Mouse (Mus musculus) heart, adult 2 months (tissue): ENCODE measurements around the gene Arhgap30. TPM values are rescaled to one million over a fixed set of nuclear protein-coding genes. Genes with fewer than 3 reads are reported as not detected.

Source experiments
- DNase-seq, 2 experiments: peaks; one replicate each; pipeline ENCODE4 v3.0.0; 2021
- H3K27ac ChIP-seq: fragments of 200-600 bp; 2 replicates; pipeline ENCODE4 v1.8.1; 2022
- H3K27me3 ChIP-seq: fragments of 200-500 bp; 2 replicates; pipeline ENCODE4 v1.6.1; 2012; ENCODE audit warnings: mild to moderate bottlenecking, low read length, inconsistent platforms, mixed read lengths; ENCODE audit not compliant: control insufficient read depth, insufficient read depth
- H3K36me3 ChIP-seq: fragments of 200-500 bp; 2 replicates; pipeline ENCODE4 v1.6.1; 2012; ENCODE audit warnings: low read length, inconsistent platforms; ENCODE audit not compliant: control insufficient read depth, insufficient read depth
- H3K4me1 ChIP-seq: fragments of 200-500 bp; 2 replicates; pipeline ENCODE4 v1.6.1; 2011; ENCODE audit warnings: low read length; ENCODE audit not compliant: control insufficient read depth, insufficient read depth
- H3K4me3 ChIP-seq: fragments of 200-600 bp; 2 replicates; pipeline ENCODE4 v1.8.1; 2022
- H3K79me2 ChIP-seq: fragments of 200-500 bp; replicated peaks from 2 replicates; pipeline ENCODE4 v1.6.1; 2012; ENCODE audit warnings: mild to moderate bottlenecking, inconsistent platforms, low read length, moderate library complexity, mixed read lengths; ENCODE audit not compliant: control insufficient read depth, insufficient read depth
- H3K9ac ChIP-seq: fragments of 200-500 bp; 2 replicates; pipeline ENCODE4 v1.6.1; 2012; ENCODE audit warnings: low read depth, mild to moderate bottlenecking, control low read depth, inconsistent platforms, low read length, mixed read lengths
- CTCF ChIP-seq: fragments of 200-600 bp; IDR thresholded peaks from 2 replicates; pipeline ENCODE4 v1.8.1; 2022; ENCODE audit warnings: antibody characterized with exemption, mild to moderate bottlenecking, moderate library complexity
- EP300 ChIP-seq: fragments of 200-500 bp; IDR thresholded peaks from 2 replicates; pipeline ENCODE4 v1.6.1; 2011; ENCODE audit warnings: low read depth, low read length, control low read depth; ENCODE audit not compliant: insufficient read depth
- POLR2A ChIP-seq: fragments of 200-500 bp; IDR thresholded peaks from 2 replicates; pipeline ENCODE4 v1.6.1; 2011; ENCODE audit warnings: mild to moderate bottlenecking, low read depth, low read length, control low read depth; ENCODE audit not compliant: insufficient read depth
- WGBS: fragments of 180-500 bp; shearing (Covaris S2); methylation state at CpG from one replicate; pipeline ENCODE4 v1.1.7; 2018; 5-methylcytosine and 5-hydroxymethylcytosine counted together
- intact Hi-C: fragments of 180-260 bp; cut with DNase I; formaldehyde crosslinking; loops from one replicate; pipeline ENCODE4 v1.15.1; 2025
- polyA plus RNA-seq: library from polyadenylated mRNA; depleted of rRNA; stranded (reverse); fragments of >200 nt; gene quantifications from 2 replicates; pipeline ENCODE4 v1.2.3, GENCODE M21; 2012
- total RNA-seq, 2 experiments: library from RNA; stranded (reverse); gene quantifications; 2 replicates each; pipeline ENCODE4 v1.2.3; 2021

Gene Arhgap30
- total and polyA plus RNA-seq, 3 experiments, result 2.3 to 3.2 (median 2.4) TPM

DNA sequence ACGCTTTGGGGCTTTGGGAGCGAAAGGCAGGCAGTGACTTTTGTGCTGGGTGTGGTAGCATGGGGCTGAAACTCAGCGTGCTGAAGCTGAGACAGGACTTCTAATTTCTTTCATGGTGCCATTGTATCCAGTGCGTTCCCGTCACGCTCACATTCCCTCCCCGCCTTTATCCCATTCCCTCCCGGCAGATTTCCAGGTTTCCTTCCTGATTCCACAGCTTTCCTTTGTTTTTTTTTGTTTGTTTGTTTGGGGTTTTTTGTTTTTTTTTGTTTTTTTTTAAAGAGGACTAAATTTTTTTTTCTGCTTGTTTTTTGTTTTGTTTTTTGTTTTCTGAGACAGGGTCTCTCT lies 53.6 kb downstream of the Arhgap30 start:
- Histone ChIP-seq H3K27ac (peak overlapping the region; percentile 69), H3K9ac (peak overlapping the region; percentile 17; the same call in 1 of the 2 replicates), H3K36me3 (peaks cover 3% of the 10 kb centered on the region), H3K4me3 (peak overlapping the region; percentile 17; the same call in 1 of the 2 replicates), H3K79me2 (peaks cover 5% of the 10 kb centered on the region), H3K4me1 (peaks cover 18% of the 10 kb centered on the region), H3K27me3 (no peaks in the 10 kb centered on the region)
- intact Hi-C loops, result loop anchor here (1.0 kb wide), 1 partner anchor 11 kb away; no protein-coding TSS in a partner anchor
- 44% methylated on average over 8 of the region's 8 CpGs for WGBS
- TF ChIP-seq POLR2A (no peak), CTCF (no peak), EP300 (0 out of 2 replicates have a peak, but pooled peaks have one; percentile 24)
- no peak for DNase-seq

DNA sequence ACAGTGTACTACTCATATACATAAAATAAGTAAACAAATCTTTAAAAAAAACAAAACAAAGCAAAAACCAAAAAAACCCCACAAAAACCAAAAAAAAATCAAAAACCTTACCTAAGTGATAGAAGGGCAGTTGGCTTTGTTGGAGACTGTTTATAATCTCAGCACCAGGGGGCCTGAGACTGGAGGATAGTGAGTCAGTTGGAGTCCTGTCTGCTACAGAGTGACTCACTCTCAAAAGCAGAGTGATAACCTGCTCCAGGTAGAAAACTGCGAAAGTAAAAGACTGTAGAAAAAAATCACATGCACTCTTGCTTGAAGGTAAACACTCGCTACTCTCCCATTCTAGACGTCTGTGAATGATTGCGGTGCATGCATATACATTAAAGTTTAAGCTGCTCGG lies 56.3 kb downstream of the Arhgap30 start:
- intact Hi-C loops, result no loop called here
- WGBS, result 92% methylated on average over 5 of the region's 5 CpGs
- Histone ChIP-seq H3K36me3 (peaks cover 3% of the 10 kb centered on the region; the same call in 1 of the 2 replicates), H3K27ac (no peak overlapping the region), H3K27me3 (no peaks in the 10 kb centered on the region), H3K9ac (no peak overlapping the region), H3K4me3 (no peak overlapping the region), H3K4me1 (peaks cover 21% of the 10 kb centered on the region), H3K79me2 (peaks cover 7% of the 10 kb centered on the region)
- TF ChIP-seq CTCF (no peak), EP300 (no peak), POLR2A (no peak)
- no peak for DNase-seq

DNA sequence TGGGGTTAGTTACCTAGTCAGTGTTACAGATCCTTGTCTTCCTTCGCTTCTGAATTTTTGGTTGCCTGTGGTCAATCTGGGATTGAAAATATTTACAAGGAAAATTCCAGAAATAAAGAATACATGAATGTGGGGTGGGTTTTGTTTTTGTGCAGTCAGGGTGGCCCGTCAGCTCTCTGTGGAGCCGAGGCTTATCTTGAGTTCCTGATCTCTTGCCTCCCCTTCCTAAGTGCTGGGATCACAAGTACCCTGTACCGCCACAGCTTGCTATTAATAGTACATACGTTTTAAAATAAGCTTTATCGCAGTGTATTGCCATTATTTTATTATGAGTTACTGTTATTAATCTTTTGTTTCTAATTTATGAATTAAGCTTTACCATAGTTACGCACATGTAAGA lies 58.1 kb downstream of the Arhgap30 start:
- Histone ChIP-seq H3K27ac (peak overlapping the region; percentile 72), H3K4me1 (peaks cover 18% of the 10 kb centered on the region), H3K4me3 (peak overlapping the region; percentile 25; the same call in 1 of the 2 replicates), H3K36me3 (peaks cover 4% of the 10 kb centered on the region; the same call in 1 of the 2 replicates), H3K27me3 (no peaks in the 10 kb centered on the region), H3K79me2 (peaks cover 7% of the 10 kb centered on the region), H3K9ac (no peak overlapping the region)
- intact Hi-C loops, result no loop called here
- 30% methylated on average over 7 of the region's 7 CpGs for WGBS
- TF ChIP-seq CTCF (no peak), POLR2A (no peak), EP300 (no peak)
- DNase-seq, result no peak

DNA sequence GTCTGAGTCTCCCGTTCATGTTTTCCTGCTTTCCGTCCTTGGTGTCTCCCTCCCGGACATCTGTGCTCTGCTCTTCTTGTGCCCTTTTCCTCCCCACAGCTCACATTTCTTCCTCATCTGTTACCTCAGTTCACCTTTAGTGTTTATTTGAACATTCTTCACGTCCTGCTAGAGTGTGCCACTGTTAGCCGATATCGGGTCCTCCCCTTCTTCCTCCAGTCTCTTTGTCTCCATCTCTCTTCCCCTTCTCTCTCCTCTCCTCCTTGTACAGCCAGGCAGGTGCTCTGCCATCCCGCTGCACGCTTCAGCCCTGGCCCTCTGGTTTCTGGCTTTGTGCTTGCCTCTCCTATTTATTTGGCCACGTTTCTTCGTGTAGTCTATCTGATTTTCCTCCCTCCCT lies 58.9 kb downstream of the Arhgap30 start:
- H3K4me1 ChIP-seq, result peaks cover 17% of the 10 kb centered on the region
- intact Hi-C loops, result no loop called here
- no peak for TF ChIP-seq EP300
- H3K36me3 ChIP-seq, result peaks cover 6% of the 10 kb centered on the region; the same call in 1 of the 2 replicates
- 14% methylated on average over 10 of the region's 10 CpGs for WGBS
- peak overlapping the region; percentile 11 for H3K4me3 ChIP-seq
- H3K79me2 ChIP-seq, result peaks cover 7% of the 10 kb centered on the region
- H3K27ac ChIP-seq, result peak overlapping the region; percentile 64
- DNase-seq, result no peak
- H3K9ac ChIP-seq, result peak overlapping the region; percentile 1
- no peaks in the 10 kb centered on the region for H3K27me3 ChIP-seq

DNA sequence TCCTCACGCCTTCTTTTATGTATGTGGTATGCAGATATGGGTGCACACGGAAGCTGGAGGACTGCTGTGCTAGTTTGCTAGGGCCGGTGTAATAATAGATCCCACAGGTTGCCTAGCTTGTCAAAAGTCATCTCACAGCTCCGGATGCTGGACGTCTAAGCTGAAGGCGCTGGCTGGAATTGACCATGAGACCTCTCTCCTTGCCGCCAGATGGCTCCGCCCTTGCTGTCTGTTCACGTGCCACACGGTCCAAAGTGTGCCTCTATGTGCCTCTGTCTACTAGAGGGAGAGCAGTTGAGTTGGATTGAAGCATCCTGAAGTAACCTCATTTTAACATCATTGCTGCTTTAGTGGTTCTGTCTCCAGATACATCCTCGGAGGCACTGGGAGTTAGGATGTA lies 61.3 kb downstream of the Arhgap30 start:
- H3K27ac ChIP-seq, result peak overlapping the region; percentile 18; the same call in 1 of the 2 replicates
- TF ChIP-seq EP300 (no peak), CTCF (no peak), POLR2A (no peak)
- intact Hi-C loops, result loop anchor here (5.0 kb wide), 1 partner anchor 38 kb away; the partner anchor contains the start of gene Usf1

DNA sequence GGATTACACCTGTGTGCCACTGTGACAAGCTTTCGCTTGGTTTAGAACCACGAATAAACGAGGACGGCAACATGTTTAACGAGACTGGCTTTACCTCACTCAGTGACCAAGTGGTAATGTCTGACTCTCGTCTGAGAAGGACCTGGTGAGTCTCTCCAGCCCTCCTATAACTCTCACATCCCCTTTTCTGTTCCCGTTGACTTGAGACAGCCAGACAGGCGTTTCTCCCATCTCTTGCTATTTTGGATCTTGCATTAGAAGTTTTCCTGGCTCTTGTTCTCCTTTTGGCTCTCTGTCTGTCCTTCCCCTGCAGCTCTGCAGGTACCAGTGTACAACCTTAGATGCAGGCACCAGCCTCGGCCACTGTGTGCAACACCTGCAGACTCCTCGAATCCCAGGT lies 62.2 kb downstream of the Arhgap30 start:
- H3K79me2 ChIP-seq, result peaks cover 6% of the 10 kb centered on the region; the same call in 1 of the 2 replicates
- H3K27ac ChIP-seq, result peak overlapping the region; percentile 18; the same call in 1 of the 2 replicates
- H3K4me3 ChIP-seq, result no peak overlapping the region
- peaks cover 19% of the 10 kb centered on the region for H3K4me1 ChIP-seq
- no peak overlapping the region for H3K9ac ChIP-seq
- H3K27me3 ChIP-seq, result no peaks in the 10 kb centered on the region
- TF ChIP-seq POLR2A (no peak), EP300 (no peak), CTCF (no peak)
- WGBS, result 74% methylated on average over 10 of the region's 10 CpGs
- intact Hi-C loops, result loop anchor here (5.0 kb wide), 1 partner anchor 39 kb away; the partner anchor contains the start of gene Usf1
- H3K36me3 ChIP-seq, result peaks cover 6% of the 10 kb centered on the region; the same call in 1 of the 2 replicates
- DNase-seq, result no peak

More for the DNA sequence above, 61.3 kb downstream of the Arhgap30 start:
- DNase-seq, result peak in 1 of 2 experiments; percentile 16
- H3K4me1 ChIP-seq, result peaks cover 18% of the 10 kb centered on the region
- H3K4me3 ChIP-seq, result no peak overlapping the region
- 48% methylated on average over 11 of the region's 11 CpGs for WGBS
- no peaks in the 10 kb centered on the region for H3K27me3 ChIP-seq
- H3K9ac ChIP-seq, result no peak overlapping the region
- peaks cover 6% of the 10 kb centered on the region for H3K79me2 ChIP-seq
- H3K36me3 ChIP-seq, result peaks cover 6% of the 10 kb centered on the region; the same call in 1 of the 2 replicates
